Mouse (Mus musculus) thymus, adult 2 months (tissue): ENCODE results near the gene Morf4l1.

Experiments
- CTCF ChIP-seq: fragments of 200-500 bp; IDR thresholded peaks from 2 replicates; pipeline ENCODE4 v1.5.1; 2012; ENCODE audit warnings: mild to moderate bottlenecking, control low read depth, low read length, moderate library complexity, borderline replicate concordance; ENCODE audit not compliant: control insufficient read depth, poor library complexity, insufficient read depth; ENCODE audit errors: extremely low read depth
- POLR2A ChIP-seq: fragments of 200-500 bp; IDR thresholded peaks from 2 replicates; pipeline ENCODE4 v1.6.1; 2012; ENCODE audit warnings: mild to moderate bottlenecking, low read length, control low read depth, moderate library complexity; ENCODE audit not compliant: control insufficient read depth, poor library complexity, insufficient read depth; ENCODE audit errors: extremely low read depth

DNA sequence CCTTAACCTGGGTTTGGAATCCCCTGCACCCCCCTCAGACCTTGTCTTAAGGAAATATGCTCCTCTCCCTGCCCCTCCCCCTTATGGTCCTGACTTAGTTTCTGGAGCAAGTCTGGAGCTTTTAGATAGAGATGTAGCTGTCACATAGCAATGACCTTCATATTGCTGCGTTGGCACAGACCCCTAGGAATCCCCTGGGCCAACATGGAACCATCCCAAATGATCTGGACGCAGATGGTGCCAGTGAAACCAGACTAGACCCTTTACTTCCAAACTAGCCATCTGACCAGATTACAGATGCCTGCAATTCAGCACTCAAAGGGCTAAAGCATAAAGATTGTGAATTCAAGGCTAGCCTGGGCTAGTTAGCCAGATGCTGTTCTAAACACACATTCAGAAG, 57.9 kb downstream of the Morf4l1 start:
- TF ChIP-seq POLR2A (no peak), CTCF (no peak)
